Mouse (Mus musculus): Measurements from ENCODE around the gene Coasy. TPM values are rescaled to one million over a fixed set of nuclear protein-coding genes. Genes with fewer than 3 reads are reported as not detected.

The Coasy gene
- polyA plus RNA-seq (2014; fragmentation: Nextera tagmentation; extraction: Ambion mirVana): 27.4 and 31.4 TPM in 2 replicates

- no peaks in the 10 kb centered on the region for H3K9me3 ChIP-seq (ENCODE audit: control insufficient read depth, low read length)
- peaks cover 15 to 24% of the 10 kb centered on the region in 2 experiments for H3K4me1 ChIP-seq (ENCODE audit: control insufficient read depth in 2 of 2, insufficient read depth in 2 of 2, low read length in 2 of 2)
- peaks cover 38% of the 10 kb centered on the region for H3K27me3 ChIP-seq (ENCODE audit: control insufficient read depth, insufficient read depth, low read length)
- peak; percentile 83 for ATAC-seq (ENCODE audit: insufficient number of reproducible peaks, insufficient read depth, low FRiP score, low read depth)
- under 1% methylated on average over 51 of the region's 51 CpGs for WGBS
- peak within 1 kb of the TSS; percentile 88 for H3K9ac ChIP-seq (ENCODE audit: low read length)
- H3K4me2 ChIP-seq (ENCODE audit: low read length): peak within 1 kb of the TSS; percentile 92
- H3K4me3 ChIP-seq (ENCODE audit: control insufficient read depth in 1 of 2, insufficient read depth in 1 of 2, low read depth in 1 of 2, low read length in 2 of 2): peak within 1 kb of the TSS; percentile 68 to 84
- peaks cover 16% of the 10 kb centered on the region for H3K36me3 ChIP-seq (ENCODE audit: control insufficient read depth, insufficient read depth, low read length)
- peak within 1 kb of the TSS; percentile 90 for H3K27ac ChIP-seq (replicated peaks in 1 of 2; ENCODE audit: control insufficient read depth in 1 of 2, insufficient read depth in 1 of 2, low read depth in 2 of 2, low read length in 2 of 2)
Measured at GRCm38 (mm10) chr11:101082208-101083082, at the start of gene Coasy. Gene Coasy, plus strand, starts transcription at chr11:101082565.

DNA sequence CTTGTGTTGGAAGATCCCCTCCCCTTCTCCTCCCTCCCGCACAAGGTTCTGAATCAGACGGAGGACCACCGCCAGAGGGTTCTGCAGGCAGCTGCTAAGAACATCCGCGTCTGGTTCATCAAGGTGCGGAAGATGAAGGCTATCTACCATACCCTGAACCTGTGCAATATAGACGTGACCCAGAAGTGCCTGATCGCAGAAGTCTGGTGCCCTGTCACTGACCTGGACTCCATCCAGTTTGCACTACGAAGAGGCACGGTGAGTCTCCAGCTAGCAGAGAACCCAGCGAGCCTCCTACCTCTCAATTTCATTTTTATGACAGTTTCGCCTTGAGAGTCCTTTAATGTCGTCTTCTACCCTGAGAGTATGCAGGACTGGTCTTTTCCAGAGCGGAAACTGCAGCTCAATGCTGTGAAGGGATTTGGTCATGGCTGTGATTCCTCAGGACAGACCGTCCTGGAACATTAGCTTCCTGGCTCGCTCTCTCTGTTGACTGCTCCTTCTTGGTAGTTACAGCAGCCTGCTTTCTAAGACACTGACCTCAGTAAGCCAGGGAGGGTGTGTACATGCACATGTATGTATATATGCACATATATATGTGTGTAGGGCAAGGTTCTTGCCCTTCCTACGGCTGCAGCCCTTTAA is 48.4 kb upstream of the Coasy start:
- no peaks in the 10 kb centered on the region for H3K27me3 ChIP-seq (ENCODE audit: control insufficient read depth, insufficient read depth, low read length)
- ATAC-seq (ENCODE audit: insufficient number of reproducible peaks, insufficient read depth, low FRiP score, low read depth): no peak
- H3K4me3 ChIP-seq (ENCODE audit: control insufficient read depth in 1 of 2, insufficient read depth in 1 of 2, low read depth in 1 of 2, low read length in 2 of 2): no peak overlapping the region
- H3K9me3 ChIP-seq (ENCODE audit: control insufficient read depth, low read length): no peaks in the 10 kb centered on the region
- peaks cover 97% of the 10 kb centered on the region for H3K36me3 ChIP-seq (ENCODE audit: control insufficient read depth, insufficient read depth, low read length)
- H3K4me1 ChIP-seq (ENCODE audit: control insufficient read depth in 2 of 2, insufficient read depth in 2 of 2, low read length in 2 of 2): peaks cover 13 to 21% of the 10 kb centered on the region in 2 experiments
- no peak overlapping the region for H3K4me2 ChIP-seq (ENCODE audit: low read length)
- 94% methylated on average over 17 of the region's 17 CpGs for WGBS
- H3K27ac ChIP-seq (replicated peaks in 1 of 2; ENCODE audit: control insufficient read depth in 1 of 2, insufficient read depth in 1 of 2, low read depth in 2 of 2, low read length in 2 of 2): no peak overlapping the region
- no peak overlapping the region for H3K9ac ChIP-seq (ENCODE audit: low read length)

GRCm38 (mm10) chr11:101034614-101035327 is 47.6 kb upstream of the Coasy start:
- Histone ChIP-seq H3K4me1 (ENCODE audit: control insufficient read depth in 2 of 2, insufficient read depth in 2 of 2, low read length in 2 of 2) (peaks cover 8 to 14% of the 10 kb centered on the region in 2 experiments), H3K36me3 (ENCODE audit: control insufficient read depth, insufficient read depth, low read length) (peaks cover 98% of the 10 kb centered on the region), H3K27me3 (ENCODE audit: control insufficient read depth, insufficient read depth, low read length) (no peaks in the 10 kb centered on the region), H3K27ac (replicated peaks in 1 of 2; ENCODE audit: control insufficient read depth in 1 of 2, insufficient read depth in 1 of 2, low read depth in 2 of 2, low read length in 2 of 2) (no peak overlapping the region), H3K4me3 (ENCODE audit: control insufficient read depth in 1 of 2, insufficient read depth in 1 of 2, low read depth in 1 of 2, low read length in 2 of 2) (no peak overlapping the region), H3K4me2 (ENCODE audit: low read length) (no peak overlapping the region), H3K9me3 (ENCODE audit: control insufficient read depth, low read length) (no peaks in the 10 kb centered on the region), H3K9ac (ENCODE audit: low read length) (no peak overlapping the region)
- ATAC-seq (ENCODE audit: insufficient number of reproducible peaks, insufficient read depth, low FRiP score, low read depth): no peak
- WGBS: 90% methylated on average over 8 of the region's 8 CpGs

- Histone ChIP-seq H3K27me3 (ENCODE audit: control insufficient read depth, insufficient read depth, low read length) (no peaks in the 10 kb centered on the region), H3K36me3 (ENCODE audit: control insufficient read depth, insufficient read depth, low read length) (peaks cover 99% of the 10 kb centered on the region), H3K9me3 (ENCODE audit: control insufficient read depth, low read length) (no peaks in the 10 kb centered on the region), H3K4me2 (ENCODE audit: low read length) (no peak overlapping the region), H3K4me1 (ENCODE audit: control insufficient read depth in 2 of 2, insufficient read depth in 2 of 2, low read length in 2 of 2) (peaks cover 3 to 9% of the 10 kb centered on the region in 2 experiments), H3K27ac (replicated peaks in 1 of 2; ENCODE audit: control insufficient read depth in 1 of 2, insufficient read depth in 1 of 2, low read depth in 2 of 2, low read length in 2 of 2) (no peak overlapping the region), H3K9ac (ENCODE audit: low read length) (no peak overlapping the region), H3K4me3 (ENCODE audit: control insufficient read depth in 1 of 2, insufficient read depth in 1 of 2, low read depth in 1 of 2, low read length in 2 of 2) (no peak overlapping the region)
- no peak for ATAC-seq (ENCODE audit: insufficient number of reproducible peaks, insufficient read depth, low FRiP score, low read depth)
- 94% methylated on average over 4 of the region's 4 CpGs for WGBS
Measured at GRCm38 (mm10) chr11:101035328-101035695, 47.1 kb upstream of the Coasy start.

DNA sequence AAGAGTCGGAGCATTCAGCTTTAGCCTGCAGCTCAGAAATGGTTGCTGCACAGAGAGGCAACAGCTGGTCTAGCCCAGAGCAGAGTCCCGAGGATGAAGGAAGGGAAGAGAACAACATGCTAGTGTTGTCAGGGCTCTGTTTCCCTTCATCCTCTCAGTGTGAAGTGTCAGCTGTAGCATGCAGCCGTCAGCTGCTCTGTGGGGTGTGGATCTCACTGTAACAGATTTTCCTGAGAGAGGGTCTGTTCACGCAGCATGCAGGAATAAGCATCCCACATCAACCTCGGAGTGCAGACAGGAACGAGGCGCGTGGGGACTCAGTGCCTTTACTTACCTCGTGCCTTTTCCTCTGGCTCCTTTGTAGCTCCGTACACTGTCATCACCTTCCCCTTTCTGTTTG is 44.6 kb upstream of the Coasy start:
- no peak overlapping the region for H3K4me2 ChIP-seq (ENCODE audit: low read length)
- no peaks in the 10 kb centered on the region for H3K4me1 ChIP-seq (ENCODE audit: control insufficient read depth in 2 of 2, insufficient read depth in 2 of 2, low read length in 2 of 2)
- WGBS: 71% methylated on average over 10 of the region's 10 CpGs
- H3K27me3 ChIP-seq (ENCODE audit: control insufficient read depth, insufficient read depth, low read length): no peaks in the 10 kb centered on the region
- H3K9ac ChIP-seq (ENCODE audit: low read length): no peak overlapping the region
- H3K36me3 ChIP-seq (ENCODE audit: control insufficient read depth, insufficient read depth, low read length): peaks cover 100% of the 10 kb centered on the region
- no peak for ATAC-seq (ENCODE audit: insufficient number of reproducible peaks, insufficient read depth, low FRiP score, low read depth)
- no peak overlapping the region for H3K4me3 ChIP-seq (ENCODE audit: control insufficient read depth in 1 of 2, insufficient read depth in 1 of 2, low read depth in 1 of 2, low read length in 2 of 2)
- no peak overlapping the region for H3K27ac ChIP-seq (replicated peaks in 1 of 2; ENCODE audit: control insufficient read depth in 1 of 2, insufficient read depth in 1 of 2, low read depth in 2 of 2, low read length in 2 of 2)
- no peaks in the 10 kb centered on the region for H3K9me3 ChIP-seq (ENCODE audit: control insufficient read depth, low read length)

DNA sequence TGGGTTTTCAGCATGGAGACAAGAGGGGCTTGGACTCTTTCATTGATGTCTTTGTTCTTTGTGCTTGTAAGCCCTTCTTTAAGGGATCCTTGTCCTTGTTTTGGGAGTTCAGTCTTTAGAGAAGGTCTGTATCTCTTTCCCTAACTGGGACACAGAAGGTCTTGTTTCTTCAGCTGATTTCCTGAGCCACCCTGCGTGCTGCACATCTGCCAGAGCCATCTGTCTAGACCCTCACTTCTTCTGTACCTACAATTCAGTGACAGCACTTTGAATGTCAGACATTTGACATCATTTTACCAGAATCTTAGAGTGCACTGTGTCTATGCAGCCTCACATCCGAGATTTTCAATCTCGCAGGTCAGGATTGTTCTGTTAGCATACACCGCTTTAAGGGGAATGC is 36.5 kb upstream of the Coasy start:
- ATAC-seq (ENCODE audit: insufficient number of reproducible peaks, insufficient read depth, low FRiP score, low read depth): no peak
- Histone ChIP-seq H3K27ac (replicated peaks in 1 of 2; ENCODE audit: control insufficient read depth in 1 of 2, insufficient read depth in 1 of 2, low read depth in 2 of 2, low read length in 2 of 2) (no peak overlapping the region), H3K4me2 (ENCODE audit: low read length) (no peak overlapping the region), H3K27me3 (ENCODE audit: control insufficient read depth, insufficient read depth, low read length) (no peaks in the 10 kb centered on the region), H3K4me1 (ENCODE audit: control insufficient read depth in 2 of 2, insufficient read depth in 2 of 2, low read length in 2 of 2) (peaks cover 0 to under 1% of the 10 kb centered on the region in 2 experiments; a peak in 1 of 4 replicates), H3K9me3 (ENCODE audit: control insufficient read depth, low read length) (no peaks in the 10 kb centered on the region), H3K36me3 (ENCODE audit: control insufficient read depth, insufficient read depth, low read length) (peaks cover 100% of the 10 kb centered on the region), H3K4me3 (ENCODE audit: control insufficient read depth in 1 of 2, insufficient read depth in 1 of 2, low read depth in 1 of 2, low read length in 2 of 2) (no peak overlapping the region), H3K9ac (ENCODE audit: low read length) (no peak overlapping the region)
- 84% methylated on average over 4 of the region's 4 CpGs for WGBS

DNA sequence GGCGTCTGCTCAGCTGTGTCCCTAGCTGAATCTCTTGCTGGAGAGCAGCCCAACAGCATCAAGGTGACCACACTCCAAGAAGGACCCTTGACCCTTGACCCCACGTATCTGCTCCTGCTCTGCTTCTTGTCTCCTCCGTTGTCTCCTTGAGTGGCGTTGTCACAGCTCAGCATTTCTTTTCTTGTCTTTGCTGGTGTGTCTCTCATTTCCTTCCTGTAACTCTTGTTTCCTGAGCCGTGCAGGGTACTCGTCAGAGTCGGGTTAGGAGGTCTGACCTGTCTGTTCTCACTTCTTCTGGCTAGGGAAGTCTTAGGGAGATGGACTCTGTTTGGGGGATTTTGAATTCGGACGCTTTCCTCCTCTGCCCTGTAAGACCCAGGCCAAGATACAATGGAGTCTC is 35.9 kb upstream of the Coasy start:
- no peak overlapping the region for H3K4me3 ChIP-seq (ENCODE audit: control insufficient read depth in 1 of 2, insufficient read depth in 1 of 2, low read depth in 1 of 2, low read length in 2 of 2)
- H3K4me2 ChIP-seq (ENCODE audit: low read length): no peak overlapping the region
- peaks cover 2 to 4% of the 10 kb centered on the region in 2 experiments; a peak in 2 of 4 replicates for H3K4me1 ChIP-seq (ENCODE audit: control insufficient read depth in 2 of 2, insufficient read depth in 2 of 2, low read length in 2 of 2)
- no peak overlapping the region for H3K27ac ChIP-seq (replicated peaks in 1 of 2; ENCODE audit: control insufficient read depth in 1 of 2, insufficient read depth in 1 of 2, low read depth in 2 of 2, low read length in 2 of 2)
- 29% methylated on average over 9 of the region's 9 CpGs for WGBS
- peaks cover 97% of the 10 kb centered on the region for H3K36me3 ChIP-seq (ENCODE audit: control insufficient read depth, insufficient read depth, low read length)
- ATAC-seq (ENCODE audit: insufficient number of reproducible peaks, insufficient read depth, low FRiP score, low read depth): no peak; the same call in 1 of the 2 replicates
- H3K9me3 ChIP-seq (ENCODE audit: control insufficient read depth, low read length): no peaks in the 10 kb centered on the region
- no peak overlapping the region for H3K9ac ChIP-seq (ENCODE audit: low read length)
- H3K27me3 ChIP-seq (ENCODE audit: control insufficient read depth, insufficient read depth, low read length): no peaks in the 10 kb centered on the region
